Mouse (Mus musculus): ENCODE measurements around the gene Pon3. TPM values are rescaled to one million over a fixed set of nuclear protein-coding genes. Genes with fewer than 3 reads are reported as not detected.

Pon3 gene
- polyA plus RNA-seq, 1 experiment from 2014 or later: 41.3 TPM

GRCm38 (mm10) chr6:5287392-5287791 lies 31.3 kb upstream of the Pon3 start:
- Histone ChIP-seq H3K36me3 (no peaks in the 10 kb centered on the region), H3K4me3 (no peak overlapping the region), H3K9ac (no peak overlapping the region), H3K9me3 (replicated peaks) (no peaks in the 10 kb centered on the region), H3K27me3 (no peaks in the 10 kb centered on the region), H3K4me1 (replicated peaks) (no peaks in the 10 kb centered on the region), H3K4me2 (no peak overlapping the region), H3K27ac (no peak overlapping the region)
- ATAC-seq (replicated peaks; ENCODE audit: insufficient number of reproducible peaks, insufficient read depth, low FRiP score, low read depth): no peak
- 71% methylated on average over 2 of the region's 2 CpGs for WGBS

- Histone ChIP-seq H3K4me2 (no peak overlapping the region), H3K9me3 (replicated peaks) (no peaks in the 10 kb centered on the region), H3K27ac (no peak overlapping the region), H3K36me3 (peaks cover under 1% of the 10 kb centered on the region; the same call in 1 of the 2 replicates), H3K9ac (no peak overlapping the region), H3K4me1 (replicated peaks) (no peaks in the 10 kb centered on the region), H3K27me3 (no peaks in the 10 kb centered on the region), H3K4me3 (no peak overlapping the region)
- ATAC-seq (replicated peaks; ENCODE audit: insufficient number of reproducible peaks, insufficient read depth, low FRiP score, low read depth): no peak
- 66% methylated on average over 7 of the region's 7 CpGs for WGBS
Observed at GRCm38 (mm10) chr6:5282418-5282817, 26.3 kb upstream of the Pon3 start.

GRCm38 (mm10) chr6:5280576-5281305 lies 24.7 kb upstream of the Pon3 start:
- H3K4me2 ChIP-seq: no peak overlapping the region
- no peak for ATAC-seq (replicated peaks; ENCODE audit: insufficient number of reproducible peaks, insufficient read depth, low FRiP score, low read depth)
- no peak overlapping the region for H3K27ac ChIP-seq
- no peaks in the 10 kb centered on the region for H3K9me3 ChIP-seq (replicated peaks)
- WGBS: 62% methylated on average over 6 of the region's 6 CpGs
- peaks cover 13% of the 10 kb centered on the region for H3K36me3 ChIP-seq
- H3K4me1 ChIP-seq (replicated peaks): no peaks in the 10 kb centered on the region
- no peak overlapping the region for H3K9ac ChIP-seq
- H3K4me3 ChIP-seq: no peak overlapping the region
- no peaks in the 10 kb centered on the region for H3K27me3 ChIP-seq

DNA sequence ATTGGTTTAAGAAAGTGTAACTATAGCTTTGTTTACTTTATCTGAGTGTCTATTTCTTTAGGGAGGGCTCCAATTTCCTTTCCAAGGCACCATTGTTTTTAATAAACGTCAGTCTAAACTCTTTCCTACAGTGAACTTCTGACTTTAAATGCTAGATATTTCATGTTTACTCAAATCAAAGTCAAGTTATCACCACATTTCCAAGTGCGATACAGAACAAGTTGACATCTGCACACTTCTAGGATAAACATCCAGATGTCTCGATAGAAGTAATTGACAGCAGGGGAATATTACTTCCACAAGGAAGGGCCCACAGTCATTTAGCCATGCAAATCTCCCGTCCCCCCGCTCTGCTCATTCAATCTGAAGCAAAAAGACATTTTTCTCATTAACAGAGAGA lies 21.9 kb upstream of the Pon3 start:
- Histone ChIP-seq H3K9me3 (replicated peaks) (no peaks in the 10 kb centered on the region), H3K4me1 (replicated peaks) (no peaks in the 10 kb centered on the region), H3K4me2 (no peak overlapping the region), H3K36me3 (peaks cover 13% of the 10 kb centered on the region), H3K27me3 (no peaks in the 10 kb centered on the region), H3K27ac (no peak overlapping the region), H3K9ac (no peak overlapping the region), H3K4me3 (no peak overlapping the region)
- WGBS: 63% methylated on average over 5 of the region's 5 CpGs
- no peak for ATAC-seq (replicated peaks; ENCODE audit: insufficient number of reproducible peaks, insufficient read depth, low FRiP score, low read depth)

GRCm38 (mm10) chr6:5269641-5270040 lies 13.6 kb upstream of the Pon3 start:
- Histone ChIP-seq H3K4me2 (no peak overlapping the region), H3K4me1 (replicated peaks) (no peaks in the 10 kb centered on the region), H3K4me3 (no peak overlapping the region), H3K9ac (no peak overlapping the region), H3K27ac (no peak overlapping the region), H3K9me3 (replicated peaks) (no peaks in the 10 kb centered on the region), H3K27me3 (no peaks in the 10 kb centered on the region), H3K36me3 (peaks cover 16% of the 10 kb centered on the region; the same call in 1 of the 2 replicates)
- ATAC-seq (replicated peaks; ENCODE audit: insufficient number of reproducible peaks, insufficient read depth, low FRiP score, low read depth): no peak
- 82% methylated on average over 6 of the region's 6 CpGs for WGBS

DNA sequence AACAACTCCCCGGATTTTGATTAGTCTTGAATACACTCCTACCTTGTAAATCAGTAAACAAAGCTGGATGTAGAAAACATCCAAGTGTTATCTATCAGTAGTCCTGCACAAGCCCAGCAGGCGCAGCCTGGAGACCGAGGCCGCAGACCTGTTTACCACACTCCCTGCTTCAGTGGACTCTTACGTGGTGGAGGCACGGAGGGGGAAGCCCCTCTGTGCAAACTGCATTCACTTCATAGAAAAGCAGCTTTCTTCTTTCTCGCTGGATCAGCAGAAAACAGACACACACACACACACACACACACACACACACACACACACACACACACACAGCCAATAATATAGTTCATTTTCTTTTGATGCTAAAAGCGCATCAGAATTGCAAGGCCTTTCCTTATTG lies 8.7 kb upstream of the Pon3 start:
- peaks cover 13% of the 10 kb centered on the region; the same call in 1 of the 2 replicates for H3K36me3 ChIP-seq
- H3K27me3 ChIP-seq: no peaks in the 10 kb centered on the region
- H3K9ac ChIP-seq: no peak overlapping the region
- WGBS: 76% methylated on average over 8 of the region's 8 CpGs
- H3K4me1 ChIP-seq (replicated peaks): no peaks in the 10 kb centered on the region
- no peak overlapping the region for H3K27ac ChIP-seq
- H3K9me3 ChIP-seq (replicated peaks): no peaks in the 10 kb centered on the region
- H3K4me2 ChIP-seq: no peak overlapping the region
- H3K4me3 ChIP-seq: no peak overlapping the region
- ATAC-seq (replicated peaks; ENCODE audit: insufficient number of reproducible peaks, insufficient read depth, low FRiP score, low read depth): no peak

GRCm38 (mm10) chr6:5263250-5263999 lies 7.3 kb upstream of the Pon3 start:
- Histone ChIP-seq H3K4me3 (no peak overlapping the region), H3K9ac (no peak overlapping the region), H3K27ac (no peak overlapping the region), H3K27me3 (no peaks in the 10 kb centered on the region), H3K9me3 (replicated peaks) (no peaks in the 10 kb centered on the region), H3K4me2 (no peak overlapping the region), H3K36me3 (peaks cover 13% of the 10 kb centered on the region; the same call in 1 of the 2 replicates), H3K4me1 (replicated peaks) (no peaks in the 10 kb centered on the region)
- no peak for ATAC-seq (replicated peaks; ENCODE audit: insufficient number of reproducible peaks, insufficient read depth, low FRiP score, low read depth)
- WGBS: 73% methylated on average over 8 of the region's 8 CpGs

- ATAC-seq (replicated peaks; ENCODE audit: insufficient number of reproducible peaks, insufficient read depth, low FRiP score, low read depth): no peak
- no peak overlapping the region for H3K4me2 ChIP-seq
- H3K27ac ChIP-seq: no peak overlapping the region
- peaks cover 13% of the 10 kb centered on the region; the same call in 1 of the 2 replicates for H3K36me3 ChIP-seq
- H3K9me3 ChIP-seq (replicated peaks): no peaks in the 10 kb centered on the region
- no peaks in the 10 kb centered on the region for H3K27me3 ChIP-seq
- H3K9ac ChIP-seq: no peak overlapping the region
- 72% methylated on average over 10 of the region's 10 CpGs for WGBS
- no peaks in the 10 kb centered on the region for H3K4me1 ChIP-seq (replicated peaks)
- H3K4me3 ChIP-seq: no peak overlapping the region
Observed at GRCm38 (mm10) chr6:5262322-5263249, 6.5 kb upstream of the Pon3 start.

GRCm38 (mm10) chr6:5255291-5255690 lies 795 bp downstream of the Pon3 start:
- Histone ChIP-seq H3K4me2 (peak overlapping the region; percentile 72), H3K4me3 (peak overlapping the region; percentile 63), H3K27me3 (no peaks in the 10 kb centered on the region), H3K9me3 (replicated peaks) (no peaks in the 10 kb centered on the region), H3K27ac (peak overlapping the region; percentile 67), H3K9ac (peak overlapping the region; percentile 70), H3K4me1 (replicated peaks) (peaks cover 4% of the 10 kb centered on the region), H3K36me3 (no peaks in the 10 kb centered on the region)
- ATAC-seq (replicated peaks; ENCODE audit: insufficient number of reproducible peaks, insufficient read depth, low FRiP score, low read depth): no peak
- 27% methylated on average over 6 of the region's 6 CpGs for WGBS

- H3K36me3 ChIP-seq: no peaks in the 10 kb centered on the region
- peaks cover 4% of the 10 kb centered on the region for H3K4me1 ChIP-seq (replicated peaks)
- no peak for ATAC-seq (replicated peaks; ENCODE audit: insufficient number of reproducible peaks, insufficient read depth, low FRiP score, low read depth)
- whole genome bisulfite sequencing: 96% methylated on average over 2 of the region's 2 CpGs
- no peak overlapping the region for H3K27ac ChIP-seq
- peak overlapping the region; percentile 72 for H3K4me2 ChIP-seq
- no peaks in the 10 kb centered on the region for H3K27me3 ChIP-seq
- peak overlapping the region; percentile 63 for H3K4me3 ChIP-seq
- H3K9ac ChIP-seq: no peak overlapping the region
- H3K9me3 ChIP-seq (replicated peaks): no peaks in the 10 kb centered on the region
Observed at GRCm38 (mm10) chr6:5254869-5255268, 1.2 kb downstream of the Pon3 start.

DNA sequence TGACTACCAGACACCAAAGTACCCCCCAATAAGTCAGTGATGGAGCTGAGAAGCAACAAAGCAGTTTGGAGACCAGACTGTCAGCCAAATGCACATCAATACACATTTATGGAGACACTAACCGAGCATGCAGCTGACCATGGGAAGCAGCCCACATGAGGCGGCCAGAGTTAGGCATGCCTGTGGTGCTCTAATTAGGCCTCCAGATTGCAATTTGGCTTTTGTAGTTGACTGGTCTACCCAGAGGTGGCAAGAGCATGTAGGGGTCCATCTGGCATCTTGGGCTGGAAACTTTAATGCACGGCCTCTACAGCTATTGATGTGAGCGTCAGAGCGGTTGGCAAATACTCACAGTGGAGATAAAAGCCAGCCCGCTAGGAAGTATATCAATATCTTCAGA lies 10.2 kb downstream of the Pon3 start:
- H3K36me3 ChIP-seq: peaks cover 14% of the 10 kb centered on the region; the same call in 1 of the 2 replicates
- no peak overlapping the region for H3K4me3 ChIP-seq
- H3K27me3 ChIP-seq: no peaks in the 10 kb centered on the region
- H3K27ac ChIP-seq: no peak overlapping the region
- no peaks in the 10 kb centered on the region for H3K9me3 ChIP-seq (replicated peaks)
- H3K4me2 ChIP-seq: no peak overlapping the region
- no peaks in the 10 kb centered on the region for H3K4me1 ChIP-seq (replicated peaks)
- H3K9ac ChIP-seq: no peak overlapping the region
- ATAC-seq (replicated peaks; ENCODE audit: insufficient number of reproducible peaks, insufficient read depth, low FRiP score, low read depth): no peak
- 93% methylated on average over 6 of the region's 6 CpGs for WGBS
